Mouse (Mus musculus) layer of hippocampus, adult 9-10 months (tissue): ENCODE measurements around the gene Gm6902.
"Not testable (repeated sequence)": the region's sequence is repeated elsewhere in the genome, so short reads cannot be mapped to it uniquely, and the experiment has no call there.

Source experiments
- DNase-seq: peaks from one replicate; pipeline ENCODE4 v3.0.0; 2022; ENCODE audit warnings: low spot score

Gene Gm6902

GRCm38 (mm10) chr7:23278800-23279199, at the start of gene Gm6902:
Gm6902 (minus strand) TSS chr7:23278900.
- DNase-seq = not testable (repeated sequence)

- not testable (repeated sequence) for DNase-seq
Measured at GRCm38 (mm10) chr7:23300892-23301291, 22.2 kb upstream of the Gm6902 start, which contains the start of gene Nlrp4e. Nlrp4e (plus strand) TSS chr7:23301192.

- DNase-seq = not testable (repeated sequence)
Measured at GRCm38 (mm10) chr7:23251582-23251981, 27.1 kb downstream of the Gm6902 start, which contains the start of gene Vmn1r166. Vmn1r166 (minus strand) TSS chr7:23251682.
